Mouse (Mus musculus) liver, embryonic 16.5 days (tissue): ENCODE measurements around the gene Srbd1. TPM values are rescaled to one million over a fixed set of nuclear protein-coding genes. Genes with fewer than 3 reads are reported as not detected.

Experiments used
- ATAC-seq: fragments of 200-750 bp; cut with Nextera tagmentation; 2 replicates; pipeline ENCODE4 v1.8.0; 2017; ENCODE audit warnings: low read depth, mild to moderate bottlenecking, moderate number of reproducible peaks, moderate library complexity
- H3K27ac ChIP-seq: fragments of 300-500 bp; sonication (generic); 2 replicates; pipeline ENCODE4 v1.5.1; 2014; ENCODE audit warnings: mild to moderate bottlenecking, low read length
- H3K27me3 ChIP-seq: fragments of 300-500 bp; sonication (generic); 2 replicates; pipeline ENCODE4 v1.6.1; 2014; ENCODE audit warnings: low read depth, low read length, mixed read lengths; ENCODE audit not compliant: control insufficient read depth, insufficient read depth
- H3K36me3 ChIP-seq: fragments of 300-500 bp; sonication (generic); 2 replicates; pipeline ENCODE4 v1.6.1; 2014; ENCODE audit warnings: mild to moderate bottlenecking; ENCODE audit not compliant: control insufficient read depth, insufficient read depth
- H3K4me1 ChIP-seq: fragments of 300-500 bp; sonication (generic); 2 replicates; pipeline ENCODE4 v1.6.1; 2014; ENCODE audit warnings: low read depth, low read length, mixed read lengths; ENCODE audit not compliant: control insufficient read depth
- H3K4me2 ChIP-seq: fragments of 300-500 bp; sonication (generic); 2 replicates; pipeline ENCODE4 v1.6.1; 2014; ENCODE audit warnings: low read depth, low read length, mixed read lengths
- H3K4me3 ChIP-seq: fragments of 300-500 bp; sonication (generic); 2 replicates; pipeline ENCODE4 v1.5.1; 2014; ENCODE audit warnings: low read depth, mild to moderate bottlenecking, low read length
- H3K9ac ChIP-seq: fragments of 300-500 bp; sonication (generic); 2 replicates; pipeline ENCODE4 v1.6.1; 2014; ENCODE audit warnings: low read depth, low read length
- H3K9me3 ChIP-seq: fragments of 300-500 bp; sonication (generic); replicated peaks from 2 replicates; pipeline ENCODE4 v1.6.1; 2016; ENCODE audit warnings: low read length; ENCODE audit not compliant: control insufficient read depth
- WGBS: fragments of 180-500 bp; shearing (Covaris S2); extraction: QIAGEN DNeasy Blood & Tissue Kit; methylation state at CpG from one replicate; pipeline ENCODE4 v1.1.7; 2014; ENCODE audit not compliant: insufficient replicate concordance; 5-methylcytosine and 5-hydroxymethylcytosine counted together
- polyA plus RNA-seq: library from polyadenylated mRNA; unstranded; fragments of >200 nt; fragmentation: Nextera tagmentation; extraction: Ambion mirVana; gene quantifications from 2 replicates; pipeline ENCODE4 v1.2.1, GENCODE M21; 2015

Gene Srbd1
- polyA plus RNA-seq, 1 experiment from 2014 or later: 8.6 TPM

GRCm38 (mm10) chr17:86156999-86157398 is 12.0 kb upstream of the Srbd1 start:
- no peak overlapping the region for H3K27ac ChIP-seq
- H3K4me2 ChIP-seq: no peak overlapping the region
- no peaks in the 10 kb centered on the region for H3K27me3 ChIP-seq
- no peak overlapping the region for H3K9ac ChIP-seq
- H3K9me3 ChIP-seq: no peaks in the 10 kb centered on the region
- WGBS: 74% methylated on average over 6 of the region's 6 CpGs
- ATAC-seq: no peak
- H3K4me1 ChIP-seq: no peaks in the 10 kb centered on the region
- H3K4me3 ChIP-seq: no peak overlapping the region
- H3K36me3 ChIP-seq: no peaks in the 10 kb centered on the region

- H3K27ac ChIP-seq: no peak overlapping the region
- ATAC-seq: peak; percentile 88
- H3K9me3 ChIP-seq: no peaks in the 10 kb centered on the region
- H3K9ac ChIP-seq: no peak overlapping the region
- H3K36me3 ChIP-seq: no peaks in the 10 kb centered on the region
- WGBS: 13% methylated on average over 5 of the region's 5 CpGs
- H3K27me3 ChIP-seq: no peaks in the 10 kb centered on the region
- 0 out of 2 replicates have a peak overlapping the region, but pooled peaks have one; percentile 1 for H3K4me2 ChIP-seq
- no peak overlapping the region for H3K4me3 ChIP-seq
- peaks cover 2% of the 10 kb centered on the region for H3K4me1 ChIP-seq
These were observed 5.9 kb upstream of the Srbd1 start for GRCm38 (mm10) chr17:86150867-86151348.

GRCm38 (mm10) chr17:86149726-86150125 is 4.8 kb upstream of the Srbd1 start:
- Histone ChIP-seq H3K4me2 (no peak overlapping the region), H3K27ac (no peak overlapping the region), H3K9ac (no peak overlapping the region), H3K4me3 (no peak overlapping the region), H3K27me3 (no peaks in the 10 kb centered on the region), H3K36me3 (no peaks in the 10 kb centered on the region), H3K4me1 (peaks cover 8% of the 10 kb centered on the region), H3K9me3 (no peaks in the 10 kb centered on the region)
- no peak for ATAC-seq
- 52% methylated on average over 1 of the region's 1 CpGs for WGBS

- Histone ChIP-seq H3K9me3 (no peaks in the 10 kb centered on the region), H3K27me3 (no peaks in the 10 kb centered on the region), H3K27ac (peak overlapping the region; percentile 80), H3K4me1 (peaks cover 20% of the 10 kb centered on the region), H3K4me2 (peak overlapping the region; percentile 78), H3K4me3 (peak overlapping the region; percentile 74), H3K36me3 (no peaks in the 10 kb centered on the region), H3K9ac (peak overlapping the region; percentile 75)
- WGBS: under 1% methylated on average over 32 of the region's 33 CpGs
- ATAC-seq: peak; percentile 58
These were observed 367 bp downstream of the Srbd1 start for GRCm38 (mm10) chr17:86144537-86145078.

GRCm38 (mm10) chr17:86135835-86136234 is 9.1 kb downstream of the Srbd1 start:
- ATAC-seq: no peak
- Histone ChIP-seq H3K4me1 (no peaks in the 10 kb centered on the region), H3K27ac (no peak overlapping the region), H3K4me3 (no peak overlapping the region), H3K36me3 (peaks cover 16% of the 10 kb centered on the region), H3K9me3 (no peaks in the 10 kb centered on the region), H3K4me2 (no peak overlapping the region), H3K27me3 (no peaks in the 10 kb centered on the region), H3K9ac (no peak overlapping the region)
- WGBS: 77% methylated on average over 10 of the region's 10 CpGs

- Histone ChIP-seq H3K27me3 (no peaks in the 10 kb centered on the region), H3K4me2 (no peak overlapping the region), H3K36me3 (peaks cover 16% of the 10 kb centered on the region), H3K9me3 (no peaks in the 10 kb centered on the region), H3K4me1 (no peaks in the 10 kb centered on the region), H3K4me3 (no peak overlapping the region), H3K27ac (no peak overlapping the region), H3K9ac (no peak overlapping the region)
- 68% methylated on average over 6 of the region's 6 CpGs for WGBS
- ATAC-seq: no peak
These were observed 10.5 kb downstream of the Srbd1 start for GRCm38 (mm10) chr17:86134461-86134860.

DNA sequence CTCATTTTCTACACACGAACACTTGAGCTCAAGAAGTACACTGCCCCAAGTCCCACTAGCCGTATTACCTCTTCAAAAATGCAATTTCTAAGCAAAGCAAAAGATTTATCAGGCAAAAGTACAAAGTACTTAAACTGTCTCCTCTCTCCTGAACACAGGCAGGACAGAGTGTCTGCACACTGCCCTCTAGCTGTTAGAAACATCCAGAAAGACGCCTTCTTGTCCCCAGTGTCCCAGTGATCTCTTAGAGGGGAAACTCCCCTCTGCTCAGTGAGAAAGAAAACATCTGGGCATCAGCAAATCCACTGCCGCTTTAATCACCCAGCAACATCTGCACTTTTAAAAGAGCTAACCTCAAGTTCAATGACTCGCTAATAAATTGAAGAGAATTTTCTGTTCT is 12.4 kb downstream of the Srbd1 start:
- no peaks in the 10 kb centered on the region for H3K27me3 ChIP-seq
- peaks cover 18% of the 10 kb centered on the region for H3K36me3 ChIP-seq
- H3K4me1 ChIP-seq: no peaks in the 10 kb centered on the region
- no peak overlapping the region for H3K4me2 ChIP-seq
- H3K9me3 ChIP-seq: no peaks in the 10 kb centered on the region
- no peak for ATAC-seq
- H3K27ac ChIP-seq: no peak overlapping the region
- H3K9ac ChIP-seq: no peak overlapping the region
- H3K4me3 ChIP-seq: no peak overlapping the region
- WGBS: 59% methylated on average over 5 of the region's 5 CpGs

GRCm38 (mm10) chr17:86128198-86128597 is 16.8 kb downstream of the Srbd1 start:
- H3K27me3 ChIP-seq: no peaks in the 10 kb centered on the region
- no peak for ATAC-seq
- no peak overlapping the region for H3K4me3 ChIP-seq
- no peak overlapping the region for H3K9ac ChIP-seq
- H3K27ac ChIP-seq: no peak overlapping the region
- 71% methylated on average over 5 of the region's 5 CpGs for WGBS
- peaks cover 9% of the 10 kb centered on the region; the same call in 1 of the 2 replicates for H3K36me3 ChIP-seq
- no peaks in the 10 kb centered on the region for H3K9me3 ChIP-seq
- H3K4me1 ChIP-seq: no peaks in the 10 kb centered on the region
- H3K4me2 ChIP-seq: no peak overlapping the region

GRCm38 (mm10) chr17:86125908-86126307 is 19.1 kb downstream of the Srbd1 start:
- Histone ChIP-seq H3K27me3 (no peaks in the 10 kb centered on the region), H3K4me3 (no peak overlapping the region), H3K27ac (no peak overlapping the region), H3K4me2 (no peak overlapping the region), H3K9ac (no peak overlapping the region), H3K36me3 (peaks cover 12% of the 10 kb centered on the region), H3K9me3 (no peaks in the 10 kb centered on the region), H3K4me1 (no peaks in the 10 kb centered on the region)
- ATAC-seq: no peak
- WGBS: 74% methylated on average over 5 of the region's 5 CpGs
